In genomic region chr10:84657437-84658087, GRCm38 (mm10) we compare ENCODE assay signal across 10 mouse cellular contexts. TPM values are rescaled to one million over a fixed set of nuclear protein-coding genes. Genes with fewer than 3 reads are reported as not detected.
DNase-seq lines count a peak whose midpoint lies in the region; ATAC-seq lines count a peak whose summit lies in the region.
"Had no signal": no experiment of that assay in that cellular context is flagged by ENCODE, and none has a peak within 500 bp of the region (broad histone marks: within the 10 kb centered on the region; RNA-seq: fewer than 3 reads in every experiment).

No protein-coding gene starts in this region.

- H3K36me3 ChIP-seq in hindbrain, embryonic 14.5 days (replicated peaks; ENCODE audit: control insufficient read depth, insufficient read depth) = peaks cover 18% of the 10 kb centered on the region; the same call in 1 of the 2 replicates
- H3K36me3 ChIP-seq in hindbrain, embryonic 11.5 days (ENCODE audit: control insufficient read depth, insufficient read depth, low read length) = no peaks in the 10 kb centered on the region
- H3K36me3 ChIP-seq in forebrain, embryonic 12.5 days (replicated peaks) = peaks cover 11% of the 10 kb centered on the region
- peaks cover 31% of the 10 kb centered on the region for H3K36me3 ChIP-seq in midbrain, embryonic 10.5 days

- peaks cover 17% of the 10 kb centered on the region; the same call in 1 of the 2 replicates for H3K4me1 ChIP-seq in hindbrain, embryonic 14.5 days (replicated peaks; ENCODE audit: control insufficient read depth, insufficient read depth, low read length)
- no peaks in the 10 kb centered on the region for H3K4me1 ChIP-seq in hindbrain, embryonic 11.5 days (replicated peaks; ENCODE audit: control insufficient read depth, insufficient read depth, low read length)
- peaks cover 32% of the 10 kb centered on the region for H3K4me1 ChIP-seq in forebrain, embryonic 12.5 days
- H3K4me1 ChIP-seq in midbrain, embryonic 10.5 days = peaks cover 36% of the 10 kb centered on the region
- H3K4me1 ChIP-seq: embryonic facial prominence, embryonic 15.5 days had no signal

- no peaks in the 10 kb centered on the region for H3K9me3 ChIP-seq in hindbrain, embryonic 14.5 days (ENCODE audit: control insufficient read depth, low read length)
- H3K9me3 ChIP-seq in hindbrain, embryonic 11.5 days (ENCODE audit: control insufficient read depth, low read length) = no peaks in the 10 kb centered on the region
- no peaks in the 10 kb centered on the region for H3K9me3 ChIP-seq in forebrain, embryonic 12.5 days
- peaks cover 10% of the 10 kb centered on the region; the same call in 1 of the 2 replicates for H3K9me3 ChIP-seq in midbrain, embryonic 10.5 days (replicated peaks)
- H3K9me3 ChIP-seq: embryonic facial prominence, embryonic 15.5 days had no signal

- no peaks in the 10 kb centered on the region for H3K27me3 ChIP-seq in hindbrain, embryonic 14.5 days (ENCODE audit: control insufficient read depth, insufficient read depth, low read length)
- H3K27me3 ChIP-seq in hindbrain, embryonic 11.5 days (ENCODE audit: control insufficient read depth, insufficient read depth, low read length) = no peaks in the 10 kb centered on the region
- H3K27me3 ChIP-seq in forebrain, embryonic 12.5 days = peaks cover 21% of the 10 kb centered on the region; the same call in 1 of the 2 replicates
- H3K27me3 ChIP-seq in midbrain, embryonic 10.5 days (ENCODE audit: low read depth, poor library complexity, severe bottlenecking) = no peaks in the 10 kb centered on the region
- H3K27me3 ChIP-seq: CH12.LX; embryonic facial prominence, embryonic 15.5 days had no signal

- ATAC-seq in hindbrain, embryonic 14.5 days (ENCODE audit: low FRiP score) = no peak
- no peak for ATAC-seq in hindbrain, embryonic 11.5 days (ENCODE audit: low FRiP score)
- 0 out of 2 replicates have a peak, but pooled peaks have one; percentile 49 for ATAC-seq in forebrain, embryonic 12.5 days (ENCODE audit: low FRiP score)

- H3K27ac ChIP-seq in hindbrain, embryonic 14.5 days = peak overlapping the region; percentile 43
- H3K27ac ChIP-seq in hindbrain, embryonic 11.5 days (ENCODE audit: low read depth, low read length) = no peak overlapping the region
- peak overlapping the region; percentile 57; the same call in 1 of the 2 replicates for H3K27ac ChIP-seq in forebrain, embryonic 12.5 days
- H3K27ac ChIP-seq in midbrain, embryonic 10.5 days (replicated peaks) = peak overlapping the region; percentile 73; the same call in 1 of the 2 replicates
- H3K27ac ChIP-seq: embryonic facial prominence, embryonic 15.5 days had no signal

- H3K9ac ChIP-seq in hindbrain, embryonic 14.5 days = no peak overlapping the region
- H3K9ac ChIP-seq in hindbrain, embryonic 11.5 days (ENCODE audit: low read depth, low read length) = no peak overlapping the region
- no peak overlapping the region for H3K9ac ChIP-seq in forebrain, embryonic 12.5 days
- H3K9ac ChIP-seq: embryonic facial prominence, embryonic 15.5 days had no signal

- H3K4me3 ChIP-seq in hindbrain, embryonic 14.5 days (replicated peaks; ENCODE audit: low read length) = no peak overlapping the region
- H3K4me3 ChIP-seq in hindbrain, embryonic 11.5 days (ENCODE audit: low read depth, low read length) = no peak overlapping the region
- no peak overlapping the region for H3K4me3 ChIP-seq in forebrain, embryonic 12.5 days (replicated peaks)
- no peak overlapping the region for H3K4me3 ChIP-seq in midbrain, embryonic 10.5 days
- H3K4me3 ChIP-seq: embryonic facial prominence, embryonic 15.5 days had no signal

- H3K4me2 ChIP-seq in hindbrain, embryonic 14.5 days (replicated peaks) = no peak overlapping the region
- no peak overlapping the region for H3K4me2 ChIP-seq in hindbrain, embryonic 11.5 days (replicated peaks; ENCODE audit: low read depth, low read length)
- H3K4me2 ChIP-seq in forebrain, embryonic 12.5 days = no peak overlapping the region
- H3K4me2 ChIP-seq: embryonic facial prominence, embryonic 15.5 days; liver, embryonic 11.5 days had no signal

- peak; percentile 33 for DNase-seq in hindbrain, embryonic 14.5 days (ENCODE audit: low spot score)
- DNase-seq in hindbrain, embryonic 11.5 days (ENCODE audit: low spot score) = no peak
- peak; percentile 13 for DNase-seq in adipocyte (ENCODE audit: low spot score)
- DNase-seq in midbrain, embryonic 10.5 days (ENCODE audit: low spot score) = no peak
- no peak for DNase-seq in urinary bladder, postnatal 14 days (ENCODE audit: low spot score)
- no peak for DNase-seq in thymus, postnatal 25 days

- 27% methylated on average over 6 of the region's 6 CpGs for WGBS in hindbrain, embryonic 14.5 days
- WGBS in hindbrain, embryonic 11.5 days = 58% methylated on average over 6 of the region's 6 CpGs
- WGBS in forebrain, embryonic 12.5 days = 9% methylated on average over 6 of the region's 6 CpGs
- WGBS in midbrain, embryonic 10.5 days = 24% methylated on average over 6 of the region's 6 CpGs

RNA-seq across cellular contexts. Expression of gene Polr3b, which starts 35.5 kb away (rescaled TPM):
- polyA plus RNA-seq in hindbrain, embryonic 14.5 days (2014; fragmentation: Nextera tagmentation; extraction: Ambion mirVana) = 16.9 and 17.2 TPM in 2 replicates
- 18.2 and 19.5 TPM in 2 replicates for polyA plus RNA-seq in hindbrain, embryonic 11.5 days (2014; fragmentation: Nextera tagmentation; extraction: Ambion mirVana)
- polyA plus RNA-seq in forebrain, embryonic 12.5 days (2016; fragmentation: Nextera tagmentation; extraction: Ambion mirVana) = 17.7 and 18.0 TPM in 2 replicates
- polyA plus RNA-seq in midbrain, embryonic 10.5 days (2016; fragmentation: Nextera tagmentation; extraction: Ambion mirVana) = 14.4 and 16.6 TPM in 2 replicates

Comparison
In these comparisons a context has a peak if more than half of its experiments do, and no peak if none do; other contexts are left out.
1. DNase-seq: peak in hindbrain, embryonic 14.5 days (single experiment) and adipocyte (single experiment); none in hindbrain, embryonic 11.5 days (single experiment), midbrain, embryonic 10.5 days (single experiment), urinary bladder, postnatal 14 days (single experiment) and thymus, postnatal 25 days (single experiment).